Mouse (Mus musculus) heart, adult 2 months (tissue): ENCODE measurements around the gene Atp7a.

Experiments used
- CTCF ChIP-seq: fragments of 200-600 bp; IDR thresholded peaks from 2 replicates; pipeline ENCODE4 v1.8.1; 2022; ENCODE audit warnings: antibody characterized with exemption, mild to moderate bottlenecking, moderate library complexity
- EP300 ChIP-seq: fragments of 200-500 bp; IDR thresholded peaks from 2 replicates; pipeline ENCODE4 v1.6.1; 2011; ENCODE audit warnings: low read depth, low read length, control low read depth; ENCODE audit not compliant: insufficient read depth
- POLR2A ChIP-seq: fragments of 200-500 bp; IDR thresholded peaks from 2 replicates; pipeline ENCODE4 v1.6.1; 2011; ENCODE audit warnings: mild to moderate bottlenecking, low read depth, low read length, control low read depth; ENCODE audit not compliant: insufficient read depth

DNA sequence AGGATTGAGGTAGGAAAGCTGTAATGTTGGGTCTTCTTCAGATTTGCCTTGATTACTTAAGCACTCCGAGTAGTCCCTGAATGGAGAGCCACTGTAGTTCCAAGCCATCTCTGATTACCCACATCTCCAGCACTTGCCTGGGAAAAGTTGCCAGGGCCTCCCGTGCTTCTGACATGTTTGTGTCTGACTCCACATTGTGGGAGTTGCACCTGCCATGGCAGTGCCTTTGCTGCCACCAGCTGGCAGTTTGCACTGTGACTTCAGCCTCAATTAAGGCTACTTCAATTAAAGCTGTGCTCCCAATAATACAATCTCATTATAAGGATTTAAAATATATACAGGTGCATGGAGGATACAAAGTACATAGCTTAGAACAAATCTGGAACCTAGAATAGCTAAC is 78.4 kb downstream of the Atp7a start:
- TF ChIP-seq CTCF (peak; percentile 72), POLR2A (no peak), EP300 (no peak)
